Mouse (Mus musculus) retina, postnatal 1 day (tissue): ENCODE results near the gene Padi1.
A peak's percentile ranks its signal among the peaks of the same experiment; 100 is the strongest.

Source experiments
- DNase-seq: peaks from one replicate; pipeline ENCODE4 v3.0.0-alpha.2; 2012

Padi1 gene

DNA sequence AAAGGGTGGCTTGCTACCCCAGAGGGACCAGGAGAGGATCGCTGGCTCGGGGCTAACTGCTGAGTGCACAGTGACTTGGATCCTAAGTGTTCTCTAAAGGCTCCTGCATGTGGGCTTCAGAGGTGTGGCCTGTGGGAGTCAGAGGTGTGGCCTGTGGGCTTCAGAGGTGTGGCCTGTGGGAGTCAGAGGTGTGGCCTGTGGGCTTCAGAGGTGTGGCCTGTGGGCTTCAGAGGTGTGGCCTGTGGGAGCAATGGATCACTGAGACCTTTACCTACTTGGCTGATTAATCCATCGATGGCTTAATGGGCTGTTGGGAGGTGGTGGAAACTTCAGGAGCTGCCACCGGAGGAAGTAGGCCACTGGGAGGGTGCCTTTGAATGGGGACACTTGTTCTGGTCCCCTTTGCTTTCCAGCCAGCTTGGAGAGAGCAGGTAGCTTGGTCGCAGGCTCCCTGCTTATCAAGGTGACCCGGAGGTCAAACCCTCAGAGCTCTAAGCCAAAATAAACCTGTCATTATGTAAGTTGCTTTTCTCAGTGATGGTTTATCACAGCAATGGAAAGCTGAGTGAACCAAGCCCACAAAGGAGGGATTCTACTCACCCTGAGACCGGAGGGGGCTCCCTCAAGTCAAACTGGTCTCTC, 14.7 kb upstream of the Padi1 start:
- DNase-seq, result no peak

GRCm38 (mm10) chr4:140859291-140859690, 13.7 kb upstream of the Padi1 start:
- DNase-seq, result no peak

DNA sequence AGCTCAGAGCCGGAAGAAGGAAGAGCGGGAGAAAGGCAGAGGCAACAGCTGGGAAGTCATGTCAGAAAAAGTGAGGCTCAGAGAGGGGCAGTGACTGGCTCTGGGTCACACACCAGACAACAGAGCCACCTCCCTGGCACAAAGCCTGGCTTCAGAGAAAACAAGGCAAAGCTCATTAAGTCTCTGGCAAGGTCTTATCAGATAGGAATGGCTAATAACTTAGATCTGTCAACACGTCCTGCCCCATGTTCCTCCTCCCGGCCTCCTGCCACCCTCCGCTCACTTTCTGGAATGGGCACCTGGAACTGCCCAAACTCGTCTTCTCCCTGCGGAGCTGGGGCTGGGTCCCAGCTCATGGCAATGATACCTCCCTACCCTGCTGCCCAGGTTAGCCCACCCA, 12.2 kb upstream of the Padi1 start:
- no peak for DNase-seq

DNA sequence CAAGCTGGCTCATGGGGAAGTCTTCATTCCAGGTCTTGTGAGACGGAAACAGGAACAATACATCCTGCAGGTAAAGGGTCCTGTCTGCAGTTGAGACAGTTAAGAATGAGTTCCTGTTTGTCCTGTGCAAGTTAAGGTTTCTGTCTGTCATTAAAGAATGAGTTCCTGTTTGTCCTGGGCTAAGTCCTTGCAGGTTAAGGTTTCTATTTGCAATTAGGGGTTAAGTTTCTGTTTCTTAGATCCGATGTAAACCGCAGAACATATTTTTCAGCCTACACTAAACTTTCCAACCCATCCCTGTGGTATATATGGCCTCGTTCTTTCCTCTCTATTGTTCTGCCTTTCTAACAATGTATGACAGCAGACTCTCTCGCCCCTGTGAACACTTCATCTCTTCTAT, 11.5 kb upstream of the Padi1 start:
- no peak for DNase-seq

- no peak for DNase-seq
These were observed 9.6 kb upstream of the Padi1 start for GRCm38 (mm10) chr4:140855151-140855550.

DNA sequence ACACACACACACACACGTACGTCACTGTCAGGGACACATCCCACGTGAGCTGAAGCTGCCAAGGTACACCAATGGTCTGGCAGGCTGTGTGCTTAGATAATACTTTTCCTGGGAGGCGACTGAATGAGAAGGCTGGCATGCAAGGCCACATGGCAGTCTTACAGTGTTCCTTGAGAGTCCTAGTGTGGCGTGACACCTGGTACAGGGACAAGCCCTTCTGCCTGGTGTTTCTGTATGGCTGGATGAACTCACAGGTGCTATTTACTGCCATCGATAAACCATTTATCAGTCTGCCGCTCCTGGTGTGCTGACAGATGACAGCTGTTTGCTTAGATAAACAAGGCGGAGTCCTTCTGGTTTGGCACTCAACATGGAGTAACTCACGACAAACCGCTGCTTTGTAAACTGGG, 8.9 kb upstream of the Padi1 start:
- DNase-seq, result no peak

GRCm38 (mm10) chr4:140853626-140854025, 8.0 kb upstream of the Padi1 start:
- DNase-seq, result peak; percentile 69

GRCm38 (mm10) chr4:140849310-140849709, 3.7 kb upstream of the Padi1 start:
- DNase-seq, result peak; percentile 82

DNA sequence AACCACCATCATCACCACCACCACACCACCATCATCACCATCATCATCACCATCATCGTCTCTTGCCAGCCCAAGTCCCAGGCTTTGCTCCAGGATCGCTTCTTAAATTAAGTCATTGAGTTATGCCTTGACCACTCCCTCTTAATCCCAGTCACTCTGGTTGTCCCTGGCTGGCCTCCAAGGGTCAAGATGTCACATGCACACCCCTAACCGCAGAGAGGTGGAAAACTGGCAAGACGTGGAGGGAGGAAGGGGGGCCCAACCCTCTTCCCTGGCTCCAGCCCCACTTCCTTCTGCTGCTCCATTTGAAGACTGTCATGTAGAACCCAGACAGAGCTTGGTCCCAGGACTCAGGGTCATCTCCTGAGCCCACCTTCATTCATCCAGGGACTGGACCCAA, 587 bp downstream of the Padi1 start:
- DNase-seq, result no peak

GRCm38 (mm10) chr4:140843670-140844280, 1.8 kb downstream of the Padi1 start:
- DNase-seq, result no peak

DNA sequence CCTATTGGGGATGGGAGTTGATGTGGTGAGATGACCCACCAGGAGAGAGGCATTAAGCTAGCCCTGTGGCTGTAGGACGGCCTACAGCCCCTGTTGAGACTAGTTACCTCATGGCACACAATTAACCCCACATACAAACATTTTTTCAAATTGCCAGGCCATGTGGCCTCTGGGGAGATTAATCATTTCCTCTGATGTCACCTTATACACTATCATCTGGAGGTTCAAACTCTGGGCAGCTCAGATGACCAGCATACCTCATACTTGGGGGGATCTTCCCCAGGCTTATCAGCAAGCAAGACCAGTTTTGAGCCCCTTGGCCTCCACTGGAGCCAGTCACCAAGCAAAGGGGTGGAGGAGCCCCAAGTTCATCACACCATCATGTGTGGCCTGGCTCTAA, 2.7 kb downstream of the Padi1 start:
- no peak for DNase-seq

DNA sequence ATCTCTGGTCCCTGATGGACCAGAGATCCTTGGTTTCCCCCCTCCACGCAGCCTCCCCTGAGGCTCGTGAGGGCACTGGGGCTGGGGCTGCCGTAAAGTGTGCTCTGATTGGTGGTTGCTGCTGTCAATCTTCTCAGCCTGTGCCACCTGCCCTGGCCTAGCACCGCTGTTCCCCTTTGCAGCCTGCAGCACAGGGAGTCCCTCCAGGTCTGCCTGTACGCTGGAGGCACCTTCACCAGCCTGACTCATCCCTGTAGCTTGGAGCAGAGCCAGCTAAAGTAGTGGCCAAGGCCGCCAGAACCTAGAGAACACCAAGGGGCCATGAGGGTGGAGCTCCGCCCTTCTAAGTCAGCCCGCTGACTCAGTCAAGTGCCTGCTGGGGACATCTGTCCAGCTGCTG, 7.7 kb downstream of the Padi1 start:
- DNase-seq, result peak; percentile 82

GRCm38 (mm10) chr4:140836208-140836866, 9.2 kb downstream of the Padi1 start:
- peak; percentile 71 for DNase-seq

GRCm38 (mm10) chr4:140835682-140836081, 9.9 kb downstream of the Padi1 start:
- DNase-seq, result peak; percentile 79

GRCm38 (mm10) chr4:140834327-140834934, 11.1 kb downstream of the Padi1 start:
- DNase-seq, result no peak

DNA sequence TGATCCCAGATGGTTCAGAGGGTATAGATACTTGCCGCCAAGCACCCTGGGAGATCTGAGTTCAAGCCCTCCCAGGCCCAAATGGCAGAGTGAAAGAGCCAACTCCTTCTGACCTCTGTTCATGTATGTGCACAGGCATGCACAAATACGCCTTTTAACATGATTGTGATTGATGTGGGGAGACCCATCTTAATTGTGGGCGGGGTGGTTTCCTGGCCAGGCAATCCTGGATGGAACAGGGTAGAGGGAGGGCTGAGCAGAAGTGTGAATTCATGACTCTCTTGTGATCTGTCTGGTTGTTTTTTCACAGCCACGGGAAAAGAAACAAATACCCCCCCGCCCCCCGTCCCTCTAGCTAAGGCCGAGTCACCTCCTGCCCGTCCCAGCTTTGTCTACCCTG, 12.8 kb downstream of the Padi1 start:
- DNase-seq, result no peak

DNA sequence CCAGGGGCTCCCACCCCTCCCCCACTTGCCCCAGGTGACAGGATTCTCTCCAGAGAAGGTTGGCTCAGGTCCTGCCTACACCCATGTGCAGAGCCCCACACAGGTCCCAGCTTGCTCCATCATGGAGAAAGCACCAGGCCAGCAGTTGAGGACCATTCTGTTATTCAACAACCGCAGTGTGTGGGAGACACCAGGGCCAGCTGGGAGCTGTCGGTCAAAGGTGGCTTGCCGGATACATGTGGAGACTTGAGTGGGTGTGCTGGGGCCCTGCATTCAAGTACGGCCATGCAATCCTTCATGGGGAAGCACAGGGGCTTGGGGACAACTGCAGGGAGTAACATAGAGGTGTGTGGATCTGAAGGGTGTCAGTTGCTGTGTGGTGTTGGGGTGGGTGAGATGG, 13.8 kb downstream of the Padi1 start:
- DNase-seq, result no peak

- DNase-seq, result no peak
These were observed 18.3 kb downstream of the Padi1 start for GRCm38 (mm10) chr4:140827237-140827636.

DNA sequence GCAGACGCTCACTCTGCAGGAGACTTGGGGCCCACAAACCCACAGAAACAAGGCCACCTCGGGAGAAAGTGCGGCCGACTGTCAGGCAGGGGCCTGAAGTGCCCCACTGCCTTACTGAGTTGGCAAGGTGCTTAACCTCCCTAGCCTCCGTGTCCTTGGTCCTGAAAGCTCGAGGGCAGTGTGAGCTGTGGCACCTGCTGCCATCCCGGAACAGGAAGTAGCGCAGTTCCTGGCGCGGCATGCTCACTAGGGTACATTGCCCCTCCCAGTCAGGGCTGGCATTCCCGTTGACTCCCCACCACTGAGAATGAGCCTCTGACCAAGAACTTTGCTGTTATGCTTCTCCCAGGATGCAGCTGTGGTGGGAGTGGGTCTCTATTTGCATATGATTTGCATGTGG, 19.6 kb downstream of the Padi1 start:
- no peak for DNase-seq

DNA sequence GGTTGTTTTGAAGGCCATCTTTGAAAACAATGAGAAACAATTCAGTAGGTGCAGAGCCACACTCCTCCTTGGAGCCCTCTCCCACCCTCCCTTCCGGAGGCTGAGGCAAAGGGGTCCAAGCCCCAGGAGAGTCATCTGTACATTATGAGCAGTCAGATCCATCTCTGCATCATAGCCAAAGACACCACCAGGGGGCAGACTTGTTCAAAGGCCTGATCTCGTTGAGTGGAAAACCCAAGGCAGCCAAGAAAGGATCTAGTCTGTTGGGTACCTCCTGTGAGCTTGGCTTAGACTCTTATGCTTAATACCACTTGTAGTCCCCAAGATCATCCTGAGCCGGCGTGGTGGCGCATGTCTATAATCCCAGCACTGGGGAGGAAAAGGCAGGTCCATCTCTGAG, 23.6 kb downstream of the Padi1 start:
- DNase-seq, result peak; percentile 74

GRCm38 (mm10) chr4:140817413-140817812, 28.2 kb downstream of the Padi1 start:
- DNase-seq, result no peak

DNA sequence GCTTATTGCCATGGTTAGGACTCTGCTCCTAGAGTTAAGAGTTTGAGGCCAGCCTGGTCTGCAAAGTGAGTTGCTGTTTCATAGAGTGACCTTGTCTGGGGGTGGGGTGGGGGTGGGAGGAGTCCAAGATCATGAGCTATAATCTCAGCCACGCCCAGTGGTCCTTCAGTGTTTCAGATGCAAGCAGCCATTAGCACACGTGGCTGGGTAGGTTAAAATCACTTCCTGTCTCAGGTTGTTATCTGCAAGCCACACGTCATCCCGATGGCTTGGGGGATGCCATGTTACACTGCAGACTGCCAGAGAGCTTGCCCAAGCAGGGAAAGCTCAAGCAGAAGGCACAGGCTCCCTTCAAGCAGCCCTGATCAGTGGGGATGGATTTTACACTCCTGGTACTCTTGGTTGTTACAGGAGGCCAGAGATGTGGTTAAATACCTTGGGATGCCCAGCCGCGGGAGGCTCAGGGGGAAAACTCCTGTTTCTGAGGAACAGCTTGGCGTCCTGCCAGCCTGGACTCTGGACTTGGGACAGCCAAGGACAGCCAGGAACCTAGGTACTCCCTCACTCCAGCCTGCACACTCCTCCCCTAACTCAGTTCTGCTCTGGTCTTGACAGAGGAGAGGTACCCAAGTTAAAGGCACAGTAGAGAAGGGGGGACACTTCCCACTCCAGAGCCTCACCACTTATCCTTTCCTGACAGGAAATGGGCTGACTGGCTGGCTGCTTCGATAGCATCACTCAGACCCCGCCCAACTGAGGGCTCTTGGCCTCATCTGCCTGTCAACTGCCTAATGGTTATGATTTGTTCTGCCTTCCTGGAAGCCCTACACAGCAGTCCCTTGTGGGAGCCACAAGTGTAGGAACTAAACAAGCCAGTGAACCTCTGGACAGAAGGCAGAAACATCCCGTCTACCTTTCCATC, 29.3 kb downstream of the Padi1 start:
- no peak for DNase-seq

DNA sequence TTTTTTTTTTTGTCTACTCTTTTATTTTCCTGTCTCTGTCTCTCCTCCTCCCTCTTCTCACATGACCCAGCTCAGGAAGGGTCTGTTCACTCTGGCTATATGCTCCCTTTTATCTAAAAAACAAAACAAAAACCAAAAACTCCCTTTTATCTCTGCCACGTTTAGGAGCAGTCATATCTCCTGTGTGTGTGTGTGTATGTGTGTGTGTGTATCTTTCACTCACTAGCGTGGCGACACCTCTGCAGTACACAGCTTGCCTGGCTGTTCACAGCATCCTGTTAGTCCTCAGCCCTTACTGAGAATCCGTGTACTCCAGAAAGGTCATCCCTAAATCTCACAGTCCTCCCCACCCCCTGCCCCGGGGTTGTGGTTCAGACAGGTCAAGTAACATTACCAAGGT, 30.1 kb downstream of the Padi1 start:
- no peak for DNase-seq
